Mouse (Mus musculus): ENCODE results near the gene Siglecf. TPM values are rescaled to one million over a fixed set of nuclear protein-coding genes. Genes with fewer than 3 reads are reported as not detected.

Siglecf gene
- polyA plus RNA-seq, 1 experiment: 0.13 TPM

- TF ChIP-seq POLR2A (IDR thresholded peaks at IDR 0.05; ENCODE audit: low read depth, low read length) (no peak), CTCF (conservative IDR thresholded peaks at IDR 0.05; ENCODE audit: insufficient read depth, insufficient read length, low read depth, low read length) (no peak)
- WGBS: 41% methylated on average over 4 of the region's 4 CpGs
- no peak overlapping the region for H3K27ac ChIP-seq (ENCODE audit: insufficient read depth, low read depth, low read length)
- no peak overlapping the region for H3K4me3 ChIP-seq (ENCODE audit: insufficient read depth, low read depth, low read length)
- peak; percentile 11 for DNase-seq
- H3K36me3 ChIP-seq (ENCODE audit: control insufficient read depth, insufficient read depth, low read length): no peaks in the 10 kb centered on the region
- H3K4me1 ChIP-seq (ENCODE audit: control insufficient read depth, insufficient read depth, low read length): peaks cover 3% of the 10 kb centered on the region; the same call in 1 of the 2 replicates
- no peaks in the 10 kb centered on the region for H3K27me3 ChIP-seq (replicated peaks; ENCODE audit: control insufficient read depth, insufficient read depth, low read length)
Observed at GRCm38 (mm10) chr7:43362021-43362420, 10.9 kb downstream of the Siglecf start.

GRCm38 (mm10) chr7:43378226-43378625, 27.1 kb downstream of the Siglecf start:
- no peaks in the 10 kb centered on the region for H3K4me1 ChIP-seq (ENCODE audit: control insufficient read depth, insufficient read depth, low read length)
- no peaks in the 10 kb centered on the region for H3K27me3 ChIP-seq (replicated peaks; ENCODE audit: control insufficient read depth, insufficient read depth, low read length)
- no peak overlapping the region for H3K27ac ChIP-seq (ENCODE audit: insufficient read depth, low read depth, low read length)
- DNase-seq: peak; percentile 56
- WGBS: 13% methylated on average over 5 of the region's 5 CpGs
- H3K4me3 ChIP-seq (ENCODE audit: insufficient read depth, low read depth, low read length): no peak overlapping the region
- TF ChIP-seq CTCF (conservative IDR thresholded peaks at IDR 0.05; ENCODE audit: insufficient read depth, insufficient read length, low read depth, low read length): peak; percentile 37
- TF ChIP-seq POLR2A (IDR thresholded peaks at IDR 0.05; ENCODE audit: low read depth, low read length): no peak
- no peaks in the 10 kb centered on the region for H3K36me3 ChIP-seq (ENCODE audit: control insufficient read depth, insufficient read depth, low read length)

DNA sequence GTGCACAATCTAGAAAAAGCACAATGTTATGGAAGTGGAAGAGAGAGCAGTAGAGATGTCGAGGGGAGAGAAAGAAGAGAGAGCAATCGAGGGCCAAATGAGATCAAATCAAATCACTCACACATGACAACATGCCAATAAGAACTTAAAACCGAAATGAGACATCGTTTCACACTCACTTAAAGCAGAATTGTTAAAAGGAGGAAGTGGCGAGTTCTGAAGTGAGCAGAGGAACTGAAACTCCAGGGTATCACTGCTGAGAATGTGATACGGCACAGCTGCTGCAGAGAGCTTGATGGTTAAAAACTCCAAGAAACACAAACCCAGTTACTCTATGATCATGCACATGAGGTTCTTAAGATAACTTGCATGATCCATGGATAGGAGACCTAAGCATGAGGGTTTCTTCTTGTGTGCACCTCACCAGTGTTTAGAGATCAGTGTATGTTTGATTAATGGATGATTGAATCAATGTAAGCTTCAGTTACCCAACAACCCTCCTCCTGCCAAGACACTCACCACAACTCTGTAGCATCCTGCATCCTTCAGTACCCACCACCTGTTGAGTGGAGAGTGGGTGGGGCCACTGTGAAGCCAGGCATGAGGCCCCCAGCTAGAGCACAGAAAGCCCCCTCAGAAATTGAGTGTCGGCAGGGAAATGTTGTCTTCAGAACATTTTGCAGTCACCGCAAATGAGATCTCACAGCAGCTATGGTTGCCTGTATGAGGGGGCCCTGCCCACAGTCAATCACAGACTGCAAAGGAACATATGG, 41.4 kb downstream of the Siglecf start:
- no peak for DNase-seq
- no peak overlapping the region for H3K27ac ChIP-seq (ENCODE audit: insufficient read depth, low read depth, low read length)
- no peaks in the 10 kb centered on the region for H3K36me3 ChIP-seq (ENCODE audit: control insufficient read depth, insufficient read depth, low read length)
- no peaks in the 10 kb centered on the region for H3K4me1 ChIP-seq (ENCODE audit: control insufficient read depth, insufficient read depth, low read length)
- no peaks in the 10 kb centered on the region for H3K27me3 ChIP-seq (replicated peaks; ENCODE audit: control insufficient read depth, insufficient read depth, low read length)
- H3K4me3 ChIP-seq (ENCODE audit: insufficient read depth, low read depth, low read length): no peak overlapping the region
- WGBS: 67% methylated on average over 8 of the region's 8 CpGs
- TF ChIP-seq POLR2A (IDR thresholded peaks at IDR 0.05; ENCODE audit: low read depth, low read length) (no peak), CTCF (conservative IDR thresholded peaks at IDR 0.05; ENCODE audit: insufficient read depth, insufficient read length, low read depth, low read length) (no peak)

DNA sequence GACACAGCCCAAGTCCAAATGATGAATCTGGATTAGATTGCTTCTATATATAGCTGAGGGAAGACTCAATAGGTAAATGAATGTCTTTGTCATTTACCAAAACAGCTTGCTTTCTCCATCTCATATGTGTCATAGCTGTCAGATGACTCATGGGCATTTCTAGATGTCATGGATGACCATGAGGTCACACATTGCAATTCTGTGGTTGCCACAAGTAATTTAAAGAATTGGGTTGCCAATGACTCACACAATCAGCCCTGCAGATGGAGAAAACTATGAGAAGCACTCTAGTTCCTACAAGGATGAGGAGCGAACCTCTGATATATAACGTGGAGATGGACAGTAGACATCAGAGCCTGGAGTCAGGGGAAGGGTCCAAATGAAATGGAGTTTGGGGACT, 48.4 kb downstream of the Siglecf start:
- Histone ChIP-seq H3K4me3 (ENCODE audit: insufficient read depth, low read depth, low read length) (no peak overlapping the region), H3K27me3 (replicated peaks; ENCODE audit: control insufficient read depth, insufficient read depth, low read length) (no peaks in the 10 kb centered on the region), H3K36me3 (ENCODE audit: control insufficient read depth, insufficient read depth, low read length) (no peaks in the 10 kb centered on the region), H3K4me1 (ENCODE audit: control insufficient read depth, insufficient read depth, low read length) (no peaks in the 10 kb centered on the region), H3K27ac (ENCODE audit: insufficient read depth, low read depth, low read length) (no peak overlapping the region)
- TF ChIP-seq POLR2A (IDR thresholded peaks at IDR 0.05; ENCODE audit: low read depth, low read length) (no peak), CTCF (conservative IDR thresholded peaks at IDR 0.05; ENCODE audit: insufficient read depth, insufficient read length, low read depth, low read length) (no peak)
- no peak for DNase-seq
- 86% methylated on average over 2 of the region's 2 CpGs for WGBS

DNA sequence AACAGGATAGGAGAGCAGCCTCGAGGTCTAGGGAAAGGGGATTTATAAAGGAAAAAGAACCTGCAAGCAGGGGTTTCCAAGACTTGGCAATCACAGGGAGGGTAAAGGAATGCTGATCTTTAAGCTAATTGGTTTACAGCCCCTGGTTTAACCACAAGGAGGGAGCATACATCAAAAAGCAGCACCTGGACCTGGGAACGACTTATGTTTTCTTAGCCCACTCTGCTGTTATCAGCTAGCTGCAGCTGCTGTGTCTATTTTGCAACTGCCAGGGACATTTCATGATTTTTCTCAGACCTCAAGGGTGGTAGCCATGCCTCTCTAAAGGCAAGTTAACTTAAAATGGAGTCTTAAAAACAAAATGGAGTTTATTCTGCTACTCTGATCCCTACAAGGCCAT, 51.6 kb downstream of the Siglecf start:
- WGBS: 12% methylated on average over 2 of the region's 2 CpGs
- Histone ChIP-seq H3K4me3 (ENCODE audit: insufficient read depth, low read depth, low read length) (no peak overlapping the region), H3K4me1 (ENCODE audit: control insufficient read depth, insufficient read depth, low read length) (no peaks in the 10 kb centered on the region), H3K36me3 (ENCODE audit: control insufficient read depth, insufficient read depth, low read length) (no peaks in the 10 kb centered on the region), H3K27ac (ENCODE audit: insufficient read depth, low read depth, low read length) (no peak overlapping the region), H3K27me3 (replicated peaks; ENCODE audit: control insufficient read depth, insufficient read depth, low read length) (no peaks in the 10 kb centered on the region)
- no peak for TF ChIP-seq CTCF (conservative IDR thresholded peaks at IDR 0.05; ENCODE audit: insufficient read depth, insufficient read length, low read depth, low read length)
- TF ChIP-seq POLR2A (IDR thresholded peaks at IDR 0.05; ENCODE audit: low read depth, low read length): no peak
- DNase-seq: no peak

DNA sequence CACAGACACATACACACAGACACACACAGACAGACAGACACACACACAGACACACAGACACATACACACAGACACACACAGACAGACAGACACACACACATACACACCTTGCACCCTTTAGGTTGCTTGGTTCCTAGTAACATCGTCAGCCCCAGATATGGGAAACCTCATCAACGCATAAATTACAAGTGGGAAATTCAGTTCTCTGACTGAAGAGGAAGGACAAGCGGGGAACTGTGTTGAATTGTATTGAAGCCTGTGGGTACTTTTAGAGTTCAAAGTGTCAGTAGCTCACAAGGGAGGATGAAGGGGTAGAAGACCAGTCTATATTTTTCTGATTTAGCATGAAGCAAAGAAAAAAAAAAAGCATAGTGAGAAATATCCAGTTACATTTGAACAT, 56.4 kb downstream of the Siglecf start:
- no peak overlapping the region for H3K27ac ChIP-seq (ENCODE audit: insufficient read depth, low read depth, low read length)
- WGBS: 66% methylated on average over 3 of the region's 3 CpGs
- DNase-seq: no peak
- TF ChIP-seq POLR2A (IDR thresholded peaks at IDR 0.05; ENCODE audit: low read depth, low read length): no peak
- no peak for TF ChIP-seq CTCF (conservative IDR thresholded peaks at IDR 0.05; ENCODE audit: insufficient read depth, insufficient read length, low read depth, low read length)
- no peaks in the 10 kb centered on the region for H3K27me3 ChIP-seq (replicated peaks; ENCODE audit: control insufficient read depth, insufficient read depth, low read length)
- no peaks in the 10 kb centered on the region for H3K36me3 ChIP-seq (ENCODE audit: control insufficient read depth, insufficient read depth, low read length)
- H3K4me3 ChIP-seq (ENCODE audit: insufficient read depth, low read depth, low read length): no peak overlapping the region
- no peaks in the 10 kb centered on the region for H3K4me1 ChIP-seq (ENCODE audit: control insufficient read depth, insufficient read depth, low read length)

DNA sequence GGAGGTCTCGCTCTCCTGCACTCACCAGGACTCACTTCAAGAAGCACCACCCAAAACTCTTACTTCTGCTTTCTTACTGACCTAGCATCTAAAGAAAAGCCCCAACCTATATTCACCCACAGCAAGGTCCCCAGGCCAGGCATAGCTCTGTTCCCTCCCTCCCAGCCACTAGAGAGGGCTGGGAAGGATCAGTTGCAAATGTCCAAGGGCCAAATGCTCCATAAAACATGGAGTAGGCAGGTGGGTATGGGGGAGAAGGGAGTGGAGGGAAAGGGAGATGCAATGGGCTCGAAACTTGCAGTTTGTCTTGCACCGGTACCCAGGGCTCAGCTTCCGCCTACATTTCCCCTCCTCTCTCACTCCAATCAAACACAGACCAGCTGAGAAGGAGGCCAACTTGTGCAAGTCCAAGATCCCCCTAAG, 57.0 kb downstream of the Siglecf start, which contains the start of gene Siglecg:
Siglecg (plus strand) TSS at position 74 of the 423 bp plus-strand sequence.
- no peak within 1 kb of the TSS for H3K27ac ChIP-seq (ENCODE audit: insufficient read depth, low read depth, low read length)
- DNase-seq: no peak

More for the DNA sequence above, 57.0 kb downstream of the Siglecf start, which contains the start of gene Siglecg:
- 19% methylated on average over 4 of the region's 4 CpGs for WGBS
- Histone ChIP-seq H3K4me3 (ENCODE audit: insufficient read depth, low read depth, low read length) (no peak within 1 kb of the TSS), H3K36me3 (ENCODE audit: control insufficient read depth, insufficient read depth, low read length) (no peaks in the 10 kb centered on the region), H3K4me1 (ENCODE audit: control insufficient read depth, insufficient read depth, low read length) (no peaks in the 10 kb centered on the region), H3K27me3 (replicated peaks; ENCODE audit: control insufficient read depth, insufficient read depth, low read length) (no peaks in the 10 kb centered on the region)
- no peak for TF ChIP-seq POLR2A (IDR thresholded peaks at IDR 0.05; ENCODE audit: low read depth, low read length)
- TF ChIP-seq CTCF (conservative IDR thresholded peaks at IDR 0.05; ENCODE audit: insufficient read depth, insufficient read length, low read depth, low read length): no peak
